Mouse (Mus musculus) heart, postnatal 0 days (tissue): Measurements from ENCODE around the gene Epgn. TPM values are rescaled to one million over a fixed set of nuclear protein-coding genes. Genes with fewer than 3 reads are reported as not detected.

ENCODE experiments used
- ATAC-seq: fragments of 200-750 bp; cut with Nextera tagmentation; 2 replicates; pipeline ENCODE4 v1.8.0; 2017; ENCODE audit warnings: low read depth, moderate number of reproducible peaks, moderate library complexity; ENCODE audit not compliant: insufficient read depth
- DNase-seq: peaks from one replicate; pipeline ENCODE4 v3.0.0-alpha.2; 2016; ENCODE audit warnings: low spot score
- H3K27ac ChIP-seq: fragments of 300-500 bp; sonication (generic); 2 replicates; pipeline ENCODE4 v1.5.1; 2014; ENCODE audit warnings: low read depth, mild to moderate bottlenecking
- H3K27me3 ChIP-seq: fragments of 300-500 bp; sonication (generic); 2 replicates; pipeline ENCODE4 v1.6.1; 2014; ENCODE audit warnings: low read length, mixed read lengths; ENCODE audit not compliant: control insufficient read depth, insufficient read depth
- H3K36me3 ChIP-seq: fragments of 300-500 bp; sonication (generic); replicated peaks from 2 replicates; pipeline ENCODE4 v1.6.1; 2014; ENCODE audit warnings: low read length, mixed read lengths; ENCODE audit not compliant: control insufficient read depth, insufficient read depth
- H3K4me1 ChIP-seq: fragments of 300-500 bp; sonication (generic); 2 replicates; pipeline ENCODE4 v1.6.1; 2014; ENCODE audit warnings: antibody characterized with exemption; ENCODE audit not compliant: control insufficient read depth, insufficient read depth
- H3K4me2 ChIP-seq: fragments of 300-500 bp; sonication (generic); 2 replicates; pipeline ENCODE4 v1.6.1; 2014; ENCODE audit warnings: low read depth, mild to moderate bottlenecking, low read length, moderate library complexity
- H3K4me3 ChIP-seq: fragments of 300-500 bp; sonication (generic); 2 replicates; pipeline ENCODE4 v1.5.1; 2014; ENCODE audit warnings: low read depth, low read length
- H3K9ac ChIP-seq: fragments of 300-500 bp; sonication (generic); replicated peaks from 2 replicates; pipeline ENCODE4 v1.6.1; 2014; ENCODE audit warnings: low read depth, low read length, mixed read lengths
- H3K9me3 ChIP-seq: fragments of 300-500 bp; sonication (generic); replicated peaks from 2 replicates; pipeline ENCODE4 v1.6.1; 2016; ENCODE audit warnings: low read length; ENCODE audit not compliant: control insufficient read depth
- CTCF ChIP-seq: IDR thresholded peaks from 2 replicates; pipeline ENCODE4 v1.5.1; 2016; ENCODE audit warnings: antibody characterized with exemption, control low read depth, low read depth
- EP300 ChIP-seq: IDR thresholded peaks from 2 replicates; pipeline ENCODE4 v1.6.1; 2016; ENCODE audit warnings: antibody characterized with exemption, low read depth
- WGBS: fragments of 180-500 bp; shearing (Covaris S2); extraction: QIAGEN DNeasy Blood & Tissue Kit; methylation state at CpG from one replicate; pipeline ENCODE4 v1.1.7; 2014; 5-methylcytosine and 5-hydroxymethylcytosine counted together
- polyA plus RNA-seq: library from polyadenylated mRNA; unstranded; fragments of >200 nt; fragmentation: Nextera tagmentation; extraction: Ambion mirVana; gene quantifications from 2 replicates; pipeline ENCODE4 v1.2.1, GENCODE M21; 2015
- total RNA-seq: library from RNA; depleted of rRNA; stranded (reverse); fragments of >200 nt; gene quantifications from 2 replicates; pipeline ENCODE4 v1.2.3, GENCODE M21; 2014; ENCODE audit warnings: low replicate concordance

Gene Epgn
- total and polyA plus RNA-seq, 2 experiments from 2014 or later, result 0.12 TPM; not detected in 1

DNA sequence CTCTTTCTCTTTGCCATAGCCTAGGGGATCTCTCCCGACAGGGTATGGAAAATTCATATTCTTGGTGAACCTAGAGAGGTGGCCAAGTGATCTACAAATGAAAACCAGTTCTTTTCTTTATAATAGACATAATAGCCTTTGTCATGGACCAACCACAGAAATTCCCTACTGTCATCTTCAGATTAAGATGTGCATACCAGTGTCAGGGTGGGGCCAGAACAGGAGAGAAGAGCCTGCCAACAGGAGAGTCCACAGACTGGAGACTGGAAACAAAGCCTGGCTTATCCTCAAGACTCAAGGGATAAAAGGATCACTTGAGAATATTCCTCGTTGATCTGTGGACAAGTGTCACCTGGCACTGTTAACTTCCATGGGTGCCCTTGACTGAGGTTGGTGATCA lies 10.5 kb downstream of the Epgn start:
- no peak for DNase-seq
- WGBS, result 56% methylated on average over 2 of the region's 2 CpGs
- no peaks in the 10 kb centered on the region for H3K27me3 ChIP-seq
- H3K9ac ChIP-seq, result no peak overlapping the region
- H3K9me3 ChIP-seq, result no peaks in the 10 kb centered on the region
- no peak overlapping the region for H3K4me2 ChIP-seq
- TF ChIP-seq EP300 (no peak), CTCF (no peak)
- ATAC-seq, result no peak
- H3K27ac ChIP-seq, result no peak overlapping the region
- no peak overlapping the region for H3K4me3 ChIP-seq
- no peaks in the 10 kb centered on the region for H3K36me3 ChIP-seq
- 0 out of 2 replicates have a peak, but pooled peaks cover 7% of the 10 kb centered on the region for H3K4me1 ChIP-seq

DNA sequence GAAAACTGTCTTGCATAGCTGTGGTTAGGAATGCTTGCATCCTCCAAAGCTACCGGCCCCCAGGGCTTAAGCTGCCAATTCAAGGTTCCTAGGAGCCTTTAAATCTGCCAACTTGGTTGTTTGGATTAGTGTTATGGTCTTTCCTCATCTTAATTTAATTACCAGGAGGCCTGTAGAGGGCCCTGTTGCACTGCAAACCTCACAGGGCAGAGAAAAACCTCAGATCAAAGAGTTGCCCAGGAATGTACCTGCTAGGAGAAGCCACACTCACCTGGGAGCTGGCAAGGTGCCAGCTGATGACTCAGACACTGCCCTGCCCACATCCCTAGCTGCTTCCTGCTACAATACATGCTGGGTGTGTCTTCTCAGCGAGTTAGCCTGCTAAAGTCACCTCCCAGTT lies 11.3 kb downstream of the Epgn start:
- H3K27me3 ChIP-seq, result no peaks in the 10 kb centered on the region
- no peak overlapping the region for H3K4me2 ChIP-seq
- H3K36me3 ChIP-seq, result no peaks in the 10 kb centered on the region
- H3K9me3 ChIP-seq, result no peaks in the 10 kb centered on the region
- 0 out of 2 replicates have a peak, but pooled peaks cover 7% of the 10 kb centered on the region for H3K4me1 ChIP-seq
- ATAC-seq (no peak), DNase-seq (no peak)
- no peak overlapping the region for H3K4me3 ChIP-seq
- TF ChIP-seq CTCF (no peak), EP300 (no peak)
- WGBS, result 14% methylated on average over 2 of the region's 2 CpGs
- H3K27ac ChIP-seq, result no peak overlapping the region
- H3K9ac ChIP-seq, result no peak overlapping the region

DNA sequence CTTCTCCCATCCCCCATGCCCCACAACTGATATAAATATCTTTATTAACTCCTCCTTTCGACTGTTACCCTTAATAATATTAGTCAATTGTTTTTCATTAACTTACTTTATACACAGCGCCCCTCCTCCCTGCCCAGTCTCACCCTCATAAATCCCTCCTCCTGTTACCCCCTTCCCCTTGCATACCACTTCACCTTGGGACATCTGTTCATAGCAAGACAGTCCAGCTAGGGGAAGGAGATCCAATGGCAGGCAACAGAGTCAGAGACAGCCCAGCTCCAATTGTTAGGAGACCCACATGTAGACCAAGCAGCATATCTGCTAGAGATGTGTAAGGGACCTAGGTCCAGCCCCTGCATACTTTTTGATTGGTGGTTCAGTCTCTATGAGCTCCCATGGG lies 11.7 kb downstream of the Epgn start:
- DNase-seq, result no peak
- WGBS, result 61% methylated on average over 2 of the region's 2 CpGs
- Histone ChIP-seq H3K4me2 (no peak overlapping the region), H3K27me3 (no peaks in the 10 kb centered on the region), H3K9me3 (no peaks in the 10 kb centered on the region), H3K36me3 (no peaks in the 10 kb centered on the region), H3K4me3 (no peak overlapping the region), H3K9ac (no peak overlapping the region), H3K27ac (no peak overlapping the region), H3K4me1 (0 out of 2 replicates have a peak, but pooled peaks cover 7% of the 10 kb centered on the region)
- ATAC-seq, result no peak
- TF ChIP-seq CTCF (no peak), EP300 (no peak)

DNA sequence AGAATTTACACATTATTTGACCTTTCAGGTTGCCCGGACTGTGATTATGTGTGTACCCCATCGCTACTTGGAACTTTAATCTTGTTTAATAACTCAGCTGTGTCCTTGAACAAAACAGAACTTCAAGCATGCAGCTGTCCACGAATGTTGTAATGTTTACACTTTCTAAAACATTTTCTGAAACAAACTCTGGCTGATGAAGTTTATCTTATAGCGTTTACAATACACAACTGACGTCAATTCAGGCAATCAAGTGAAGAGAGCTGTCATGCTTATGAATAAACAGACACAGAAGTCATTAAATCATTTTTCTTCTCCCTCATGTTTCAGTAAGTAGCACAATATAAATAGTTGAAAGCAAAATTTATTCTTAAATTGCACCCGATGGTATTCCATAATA lies 20.7 kb downstream of the Epgn start:
- H3K4me2 ChIP-seq, result no peak overlapping the region
- TF ChIP-seq CTCF, result no peak
- no peak for TF ChIP-seq EP300
- no peak overlapping the region for H3K9ac ChIP-seq
- H3K36me3 ChIP-seq, result no peaks in the 10 kb centered on the region
- H3K27me3 ChIP-seq, result no peaks in the 10 kb centered on the region
- DNase-seq (no peak), ATAC-seq (no peak)
- no peaks in the 10 kb centered on the region for H3K4me1 ChIP-seq
- no peak overlapping the region for H3K4me3 ChIP-seq
- H3K27ac ChIP-seq, result no peak overlapping the region
- 75% methylated on average over 6 of the region's 6 CpGs for WGBS
- H3K9me3 ChIP-seq, result no peaks in the 10 kb centered on the region

DNA sequence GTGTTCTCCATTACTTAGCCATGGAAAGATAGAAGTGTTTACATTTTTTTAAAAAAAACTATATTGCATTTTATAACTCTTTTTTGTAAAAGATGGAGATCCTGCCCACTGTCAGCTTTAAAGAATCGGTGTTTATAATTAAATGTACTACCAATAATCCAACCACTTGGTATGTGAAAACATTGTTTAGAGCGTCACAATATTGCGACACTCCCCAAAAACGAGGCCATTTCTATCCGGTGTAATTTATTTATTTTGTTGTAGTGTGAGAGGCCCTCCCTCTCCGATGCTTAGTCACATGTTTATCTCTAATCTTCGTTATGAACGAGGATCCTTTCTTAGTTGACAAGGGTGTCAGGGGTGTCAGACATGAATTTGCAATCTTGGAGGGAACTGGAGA lies 21.1 kb downstream of the Epgn start:
- no peaks in the 10 kb centered on the region for H3K36me3 ChIP-seq
- WGBS, result 67% methylated on average over 8 of the region's 8 CpGs
- H3K4me3 ChIP-seq, result no peak overlapping the region
- no peaks in the 10 kb centered on the region for H3K27me3 ChIP-seq
- H3K4me2 ChIP-seq, result no peak overlapping the region
- no peaks in the 10 kb centered on the region for H3K4me1 ChIP-seq
- no peak for DNase-seq
- H3K9me3 ChIP-seq, result no peaks in the 10 kb centered on the region
- H3K9ac ChIP-seq, result no peak overlapping the region
- no peak for ATAC-seq
- TF ChIP-seq EP300 (no peak), CTCF (no peak)
- no peak overlapping the region for H3K27ac ChIP-seq

DNA sequence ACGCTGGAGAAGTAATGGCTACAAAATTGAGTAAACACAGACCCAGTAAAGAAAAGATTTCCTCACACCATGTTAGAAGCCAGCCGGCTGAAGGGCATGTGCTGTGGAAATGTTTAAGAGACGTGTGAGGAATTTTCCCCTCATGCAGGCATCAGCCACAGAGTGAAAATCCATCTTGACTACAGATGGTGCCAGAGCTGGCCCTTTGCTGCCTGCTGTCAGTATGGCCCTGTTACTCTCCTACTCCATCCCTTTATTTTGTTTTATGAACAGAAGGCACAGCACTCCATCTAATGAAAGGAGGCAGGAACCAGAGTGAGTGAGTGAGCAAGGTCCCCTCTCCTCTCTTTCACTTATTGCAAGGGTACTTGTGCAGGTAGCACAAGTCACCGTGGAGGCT lies 45.1 kb downstream of the Epgn start:
- Histone ChIP-seq H3K27me3 (0 out of 2 replicates have a peak, but pooled peaks cover 2% of the 10 kb centered on the region), H3K36me3 (no peaks in the 10 kb centered on the region), H3K27ac (no peak overlapping the region), H3K4me3 (no peak overlapping the region), H3K9me3 (no peaks in the 10 kb centered on the region), H3K4me2 (no peak overlapping the region), H3K4me1 (peaks cover 6% of the 10 kb centered on the region; the same call in 1 of the 2 replicates), H3K9ac (no peak overlapping the region)
- ATAC-seq (no peak), DNase-seq (no peak)
- TF ChIP-seq CTCF (no peak), EP300 (no peak)
- WGBS, result 64% methylated on average over 4 of the region's 4 CpGs
